Mouse (Mus musculus): Measurements from ENCODE around the gene 1700092M07Rik. TPM values are rescaled to one million over a fixed set of nuclear protein-coding genes. Genes with fewer than 3 reads are reported as not detected.

1700092M07Rik gene
- 2.2 TPM in 1 of 2 replicates, not detected in the other for polyA plus RNA-seq (2011; ENCODE audit: insufficient read depth, insufficient read length, low read depth, missing spikeins)

- TF ChIP-seq POLR2A (IDR thresholded peaks at IDR 0.05; ENCODE audit: insufficient read depth, low read length) = no peak
- no peak for TF ChIP-seq CTCF (IDR thresholded peaks at IDR 0.05; ENCODE audit: low read depth, low read length)
- TF ChIP-seq EP300 (IDR thresholded peaks at IDR 0.05; ENCODE audit: insufficient read depth, low read depth, low read length) = no peak
- H3K27ac ChIP-seq (ENCODE audit: insufficient read depth, low read length) = peak within 1 kb of the TSS; percentile 70
- H3K27me3 ChIP-seq (ENCODE audit: control insufficient read depth, insufficient read depth, low read length, poor library complexity, severe bottlenecking) = no peaks in the 10 kb centered on the region
- H3K9me3 ChIP-seq (replicated peaks; ENCODE audit: control insufficient read depth, insufficient read depth, low read length, poor library complexity, severe bottlenecking) = no peaks in the 10 kb centered on the region
- no peaks in the 10 kb centered on the region for H3K4me1 ChIP-seq (ENCODE audit: control insufficient read depth, insufficient read depth, low read length)
- peak within 1 kb of the TSS; percentile 66 for H3K9ac ChIP-seq (ENCODE audit: low read depth, poor library complexity, severe bottlenecking)
- H3K4me3 ChIP-seq (ENCODE audit: low read depth, low read length) = peak within 1 kb of the TSS; percentile 87
- H3K36me3 ChIP-seq (ENCODE audit: control insufficient read depth, insufficient read depth, low read length, poor library complexity, severe bottlenecking) = peaks cover 35% of the 10 kb centered on the region
Observed at GRCm38 (mm10) chr19:8740603-8741002, at the start of gene 1700092M07Rik. Gene 1700092M07Rik, plus strand, starts transcription at chr19:8740718.

GRCm38 (mm10) chr19:8691871-8692539 is 48.5 kb upstream of the 1700092M07Rik start:
- no peaks in the 10 kb centered on the region for H3K36me3 ChIP-seq (ENCODE audit: control insufficient read depth, insufficient read depth, low read length, poor library complexity, severe bottlenecking)
- no peak for TF ChIP-seq POLR2A (IDR thresholded peaks at IDR 0.05; ENCODE audit: insufficient read depth, low read length)
- TF ChIP-seq CTCF (IDR thresholded peaks at IDR 0.05; ENCODE audit: low read depth, low read length) = no peak
- no peak for TF ChIP-seq EP300 (IDR thresholded peaks at IDR 0.05; ENCODE audit: insufficient read depth, low read depth, low read length)
- H3K27ac ChIP-seq (ENCODE audit: insufficient read depth, low read length) = peak overlapping the region; percentile 30; the same call in 1 of the 2 replicates
- H3K4me1 ChIP-seq (ENCODE audit: control insufficient read depth, insufficient read depth, low read length) = peaks cover 6% of the 10 kb centered on the region
- no peaks in the 10 kb centered on the region for H3K27me3 ChIP-seq (ENCODE audit: control insufficient read depth, insufficient read depth, low read length, poor library complexity, severe bottlenecking)
- H3K9me3 ChIP-seq (replicated peaks; ENCODE audit: control insufficient read depth, insufficient read depth, low read length, poor library complexity, severe bottlenecking) = no peaks in the 10 kb centered on the region
- H3K9ac ChIP-seq (ENCODE audit: low read depth, poor library complexity, severe bottlenecking) = no peak overlapping the region
- H3K4me3 ChIP-seq (ENCODE audit: low read depth, low read length) = no peak overlapping the region

- H3K4me1 ChIP-seq (ENCODE audit: control insufficient read depth, insufficient read depth, low read length) = peaks cover 6% of the 10 kb centered on the region
- H3K9ac ChIP-seq (ENCODE audit: low read depth, poor library complexity, severe bottlenecking) = no peak overlapping the region
- H3K9me3 ChIP-seq (replicated peaks; ENCODE audit: control insufficient read depth, insufficient read depth, low read length, poor library complexity, severe bottlenecking) = no peaks in the 10 kb centered on the region
- TF ChIP-seq EP300 (IDR thresholded peaks at IDR 0.05; ENCODE audit: insufficient read depth, low read depth, low read length) (peak; percentile 68; the same call in 1 of the 2 replicates), POLR2A (IDR thresholded peaks at IDR 0.05; ENCODE audit: insufficient read depth, low read length) (no peak)
- no peaks in the 10 kb centered on the region for H3K36me3 ChIP-seq (ENCODE audit: control insufficient read depth, insufficient read depth, low read length, poor library complexity, severe bottlenecking)
- peak overlapping the region; percentile 4 for H3K27ac ChIP-seq (ENCODE audit: insufficient read depth, low read length)
- H3K4me3 ChIP-seq (ENCODE audit: low read depth, low read length) = no peak overlapping the region
- no peaks in the 10 kb centered on the region for H3K27me3 ChIP-seq (ENCODE audit: control insufficient read depth, insufficient read depth, low read length, poor library complexity, severe bottlenecking)
Observed at GRCm38 (mm10) chr19:8692740-8693139, 47.8 kb upstream of the 1700092M07Rik start.

DNA sequence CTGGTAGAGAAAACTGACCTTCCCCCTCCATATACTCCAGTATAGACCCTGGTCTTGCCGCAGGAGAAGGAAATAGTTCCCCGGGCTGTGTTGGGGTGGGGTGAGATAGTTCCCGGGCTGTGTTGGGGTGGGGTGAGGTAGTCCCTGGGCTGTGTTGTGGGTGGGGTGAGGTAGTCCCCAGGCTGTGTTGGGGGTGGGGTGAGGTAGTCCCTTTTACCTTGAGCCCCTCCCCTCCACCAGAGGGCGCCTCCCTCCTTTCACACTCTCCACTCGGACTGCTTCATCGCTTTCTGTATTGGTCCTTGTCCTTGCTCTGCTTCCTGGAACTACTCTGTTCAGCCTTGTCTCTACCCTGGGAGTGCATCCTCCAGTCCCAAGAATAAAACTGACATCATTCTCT is 45.2 kb upstream of the 1700092M07Rik start:
- Histone ChIP-seq H3K4me1 (ENCODE audit: control insufficient read depth, insufficient read depth, low read length) (peaks cover 6% of the 10 kb centered on the region), H3K4me3 (ENCODE audit: low read depth, low read length) (no peak overlapping the region), H3K9me3 (replicated peaks; ENCODE audit: control insufficient read depth, insufficient read depth, low read length, poor library complexity, severe bottlenecking) (no peaks in the 10 kb centered on the region), H3K27ac (ENCODE audit: insufficient read depth, low read length) (0 out of 2 replicates have a peak overlapping the region, but pooled peaks have one; percentile 65), H3K36me3 (ENCODE audit: control insufficient read depth, insufficient read depth, low read length, poor library complexity, severe bottlenecking) (no peaks in the 10 kb centered on the region), H3K27me3 (ENCODE audit: control insufficient read depth, insufficient read depth, low read length, poor library complexity, severe bottlenecking) (no peaks in the 10 kb centered on the region), H3K9ac (ENCODE audit: low read depth, poor library complexity, severe bottlenecking) (no peak overlapping the region)
- TF ChIP-seq POLR2A (IDR thresholded peaks at IDR 0.05; ENCODE audit: insufficient read depth, low read length) (no peak), CTCF (IDR thresholded peaks at IDR 0.05; ENCODE audit: low read depth, low read length) (peak; percentile 83), EP300 (IDR thresholded peaks at IDR 0.05; ENCODE audit: insufficient read depth, low read depth, low read length) (peak; percentile 79)

DNA sequence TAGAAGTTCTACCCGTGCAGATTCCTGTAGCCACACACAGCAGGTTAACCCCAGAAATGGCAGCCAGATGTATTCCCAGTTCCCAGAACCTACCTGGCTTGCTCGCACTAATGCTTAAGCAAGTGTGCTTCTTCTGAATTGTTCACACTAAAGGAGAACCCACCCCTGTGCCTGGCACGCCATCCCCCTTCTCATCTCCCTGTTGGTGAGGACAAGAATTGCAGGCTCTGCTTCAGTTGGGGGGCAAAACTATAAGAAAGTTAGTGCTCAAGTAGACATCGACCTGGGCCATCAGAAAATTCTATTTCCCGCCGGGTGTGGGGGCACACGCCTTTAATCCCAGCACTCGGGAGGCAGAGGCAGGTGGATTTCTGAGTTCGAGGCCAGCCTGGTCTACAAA is 40.9 kb upstream of the 1700092M07Rik start:
- TF ChIP-seq CTCF (IDR thresholded peaks at IDR 0.05; ENCODE audit: low read depth, low read length) (no peak), EP300 (IDR thresholded peaks at IDR 0.05; ENCODE audit: insufficient read depth, low read depth, low read length) (no peak), POLR2A (IDR thresholded peaks at IDR 0.05; ENCODE audit: insufficient read depth, low read length) (no peak)
- H3K36me3 ChIP-seq (ENCODE audit: control insufficient read depth, insufficient read depth, low read length, poor library complexity, severe bottlenecking) = no peaks in the 10 kb centered on the region
- no peaks in the 10 kb centered on the region for H3K27me3 ChIP-seq (ENCODE audit: control insufficient read depth, insufficient read depth, low read length, poor library complexity, severe bottlenecking)
- no peak overlapping the region for H3K4me3 ChIP-seq (ENCODE audit: low read depth, low read length)
- no peak overlapping the region for H3K27ac ChIP-seq (ENCODE audit: insufficient read depth, low read length)
- no peak overlapping the region for H3K9ac ChIP-seq (ENCODE audit: low read depth, poor library complexity, severe bottlenecking)
- H3K4me1 ChIP-seq (ENCODE audit: control insufficient read depth, insufficient read depth, low read length) = peaks cover 6% of the 10 kb centered on the region
- H3K9me3 ChIP-seq (replicated peaks; ENCODE audit: control insufficient read depth, insufficient read depth, low read length, poor library complexity, severe bottlenecking) = no peaks in the 10 kb centered on the region

DNA sequence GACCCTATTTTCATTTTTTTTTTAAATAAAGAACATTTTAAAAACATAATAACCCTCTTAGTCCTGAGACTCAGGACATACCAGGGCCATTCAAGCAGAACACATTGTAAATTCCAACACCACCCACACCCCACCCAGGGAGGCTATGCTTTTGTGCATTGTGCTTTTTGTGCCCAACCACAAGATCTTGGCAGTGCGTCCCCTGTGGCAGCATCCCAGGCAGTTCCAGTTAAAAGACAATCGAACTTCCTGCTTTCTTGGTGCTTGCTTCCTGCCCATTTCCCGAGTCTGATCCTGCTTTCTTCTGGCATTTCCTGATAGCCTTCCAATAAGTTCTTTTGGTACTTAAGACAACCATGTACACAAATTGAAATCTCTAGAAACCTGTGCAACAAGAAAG is 38.1 kb upstream of the 1700092M07Rik start:
- 0 out of 2 replicates have a peak overlapping the region, but pooled peaks have one; percentile 12 for H3K27ac ChIP-seq (ENCODE audit: insufficient read depth, low read length)
- 0 out of 2 replicates have a peak, but pooled peaks have one; percentile 19 for TF ChIP-seq EP300 (IDR thresholded peaks at IDR 0.05; ENCODE audit: insufficient read depth, low read depth, low read length)
- TF ChIP-seq POLR2A (IDR thresholded peaks at IDR 0.05; ENCODE audit: insufficient read depth, low read length) = no peak
- no peak for TF ChIP-seq CTCF (IDR thresholded peaks at IDR 0.05; ENCODE audit: low read depth, low read length)
- H3K36me3 ChIP-seq (ENCODE audit: control insufficient read depth, insufficient read depth, low read length, poor library complexity, severe bottlenecking) = peaks cover 10% of the 10 kb centered on the region
- H3K4me1 ChIP-seq (ENCODE audit: control insufficient read depth, insufficient read depth, low read length) = peaks cover 3% of the 10 kb centered on the region
- no peaks in the 10 kb centered on the region for H3K27me3 ChIP-seq (ENCODE audit: control insufficient read depth, insufficient read depth, low read length, poor library complexity, severe bottlenecking)
- no peak overlapping the region for H3K4me3 ChIP-seq (ENCODE audit: low read depth, low read length)
- no peaks in the 10 kb centered on the region for H3K9me3 ChIP-seq (replicated peaks; ENCODE audit: control insufficient read depth, insufficient read depth, low read length, poor library complexity, severe bottlenecking)
- 0 out of 2 replicates have a peak overlapping the region, but pooled peaks have one; percentile 2 for H3K9ac ChIP-seq (ENCODE audit: low read depth, poor library complexity, severe bottlenecking)
